Mouse (Mus musculus) gastrocnemius, adult 18-20 months (tissue): ENCODE measurements around the gene Cnih3. TPM values are rescaled to one million over a fixed set of nuclear protein-coding genes. Genes with fewer than 3 reads are reported as not detected.

Source experiments
- DNase-seq: peaks from one replicate; pipeline ENCODE4 v3.0.0; 2021; ENCODE audit warnings: low spot score
- long read RNA-seq, 2 experiments: library from polyadenylated mRNA; stranded (forward); transcript quantifications; one replicate each; pipeline ENCODE4 v2.0.0; 2021
- total RNA-seq, 2 experiments: library from RNA; stranded (reverse); gene quantifications; 2 replicates each; pipeline ENCODE4 v1.2.3; 2021

The Cnih3 gene
- total RNA-seq = not detected
- long read RNA-seq, experiment 1 = 0 reads
- long read RNA-seq, experiment 2 = 0 reads

DNA sequence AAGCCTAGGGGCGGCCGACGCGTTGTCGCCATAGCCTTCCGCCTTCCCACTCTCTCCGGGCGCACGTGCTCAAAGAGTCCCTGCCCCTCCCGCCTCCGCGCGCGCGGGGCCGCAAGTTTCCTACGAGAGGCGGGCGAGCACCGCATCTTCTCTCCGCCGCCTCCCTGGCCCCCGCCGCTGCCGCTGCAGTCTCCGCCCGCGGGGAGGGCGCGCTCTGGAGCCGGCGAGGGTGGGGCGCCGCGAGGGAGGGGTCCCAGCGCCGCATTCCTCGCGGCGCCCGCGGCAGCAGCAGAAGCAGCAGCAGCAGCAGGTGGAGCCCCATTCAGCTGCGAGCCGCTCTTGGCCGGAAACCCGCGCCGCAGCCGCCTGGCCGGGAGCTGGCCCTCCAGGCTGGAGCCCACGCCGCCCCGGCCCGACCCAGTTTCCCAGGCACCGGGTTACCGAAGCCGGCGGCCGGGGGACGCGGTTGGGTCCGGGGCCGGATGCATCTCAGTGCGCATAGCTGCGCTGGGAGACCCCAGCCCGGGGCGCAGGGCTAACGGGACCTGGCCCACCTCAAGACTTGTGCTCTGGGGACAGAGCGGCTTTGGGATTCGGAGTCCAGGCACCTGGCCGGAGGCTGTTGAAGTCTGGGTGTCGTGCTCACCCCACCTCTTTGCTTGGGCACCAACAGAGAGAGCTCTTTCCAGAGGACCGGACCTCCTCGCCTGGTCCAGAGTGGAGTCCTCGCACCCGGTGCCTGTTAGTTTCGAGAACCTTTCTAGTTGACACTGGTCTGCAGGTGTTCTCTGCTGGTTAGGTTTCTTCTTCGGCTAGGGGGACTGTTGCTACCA is at the start of gene Cnih3:
Gene Cnih3 (plus strand): TSS at position 262 of the 833 bp plus-strand sequence.
- DNase-seq = no peak

- DNase-seq = no peak
Observed at GRCm38 (mm10) chr1:181307981-181308380, 44.4 kb upstream of the Cnih3 start.

DNA sequence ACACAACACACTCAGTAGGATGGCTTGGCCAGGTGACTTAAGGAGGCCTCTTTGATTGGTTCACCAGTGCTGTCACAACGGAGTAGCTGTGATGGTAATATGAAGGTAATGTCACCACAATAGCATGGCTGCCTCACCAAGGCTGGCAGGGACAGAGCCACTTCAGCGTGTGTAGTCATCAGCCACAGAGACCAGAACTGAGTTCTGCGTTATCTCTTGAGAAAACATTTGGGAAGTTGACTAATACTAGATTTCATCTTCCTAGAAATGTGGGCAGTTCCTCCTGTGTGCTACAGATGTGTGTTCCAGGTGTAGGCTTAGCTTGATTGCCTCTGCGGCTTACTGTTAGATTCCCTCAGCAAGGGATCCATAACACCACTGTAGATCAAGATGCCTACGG is 41.7 kb upstream of the Cnih3 start:
- no peak for DNase-seq

DNA sequence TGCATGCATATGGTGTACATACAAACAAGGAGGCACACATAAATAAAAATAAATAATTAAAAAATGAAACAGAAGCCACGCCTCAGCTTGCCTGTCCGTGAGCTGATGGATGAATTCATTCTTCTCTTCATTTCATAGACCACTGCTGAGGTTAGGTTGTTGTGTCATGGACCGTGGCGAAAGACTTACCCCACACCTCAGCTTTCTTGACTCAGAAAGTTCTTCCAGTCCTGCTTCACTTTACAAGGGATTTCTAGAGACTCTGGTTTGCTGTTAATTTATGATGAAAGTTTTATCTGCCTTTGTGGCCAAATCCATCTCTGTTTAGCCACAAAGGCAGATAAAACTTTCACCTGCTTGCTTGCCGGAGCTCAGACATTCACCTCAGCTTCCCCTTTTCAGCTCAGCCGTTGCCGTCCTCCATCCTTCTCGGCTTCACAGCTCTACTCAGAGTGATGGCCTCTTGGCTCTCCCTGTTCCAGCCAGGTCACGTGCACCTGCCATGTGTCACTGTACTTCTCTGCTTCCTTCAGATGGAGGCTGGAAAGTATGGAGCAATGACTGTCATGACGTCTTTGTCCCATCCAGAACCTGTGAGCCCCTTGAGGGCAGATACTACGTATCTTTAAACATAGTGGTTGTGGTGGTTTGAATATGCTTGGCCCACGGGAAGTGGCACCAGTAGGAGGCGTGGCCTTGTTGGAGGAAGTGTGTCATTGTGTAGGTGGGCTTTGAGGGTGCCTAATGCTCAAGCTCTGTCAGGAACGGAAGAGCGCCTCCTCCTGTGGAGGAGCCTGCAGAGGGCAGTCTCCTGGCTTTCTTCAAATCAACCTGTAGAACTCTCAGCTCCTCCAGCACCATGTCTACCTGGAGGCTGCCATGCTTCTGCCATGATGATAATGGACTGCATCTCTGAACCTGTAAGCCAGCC is 40.0 kb upstream of the Cnih3 start:
- DNase-seq = no peak

- no peak for DNase-seq
Observed at GRCm38 (mm10) chr1:181313046-181313415, 39.4 kb upstream of the Cnih3 start.

DNA sequence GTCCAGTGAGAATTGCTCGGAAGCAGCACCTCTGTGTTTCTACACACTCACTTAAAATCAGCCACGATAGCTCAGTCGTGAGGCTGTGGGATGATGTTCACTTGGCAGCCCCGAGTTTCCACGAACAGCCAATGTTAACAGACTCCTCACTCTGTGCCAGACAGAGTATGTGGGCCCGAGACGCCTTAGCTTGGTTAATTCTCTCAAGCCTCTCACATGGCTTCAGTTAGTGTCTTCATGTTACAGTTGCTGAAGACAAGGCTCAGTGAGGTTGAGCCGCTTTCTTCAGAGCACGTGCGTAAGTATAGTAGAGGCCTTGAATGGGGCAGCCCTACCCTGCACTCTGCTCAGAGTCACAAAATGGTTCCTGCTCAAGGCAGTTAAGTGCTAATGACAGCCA is 38.1 kb upstream of the Cnih3 start:
- no peak for DNase-seq

DNA sequence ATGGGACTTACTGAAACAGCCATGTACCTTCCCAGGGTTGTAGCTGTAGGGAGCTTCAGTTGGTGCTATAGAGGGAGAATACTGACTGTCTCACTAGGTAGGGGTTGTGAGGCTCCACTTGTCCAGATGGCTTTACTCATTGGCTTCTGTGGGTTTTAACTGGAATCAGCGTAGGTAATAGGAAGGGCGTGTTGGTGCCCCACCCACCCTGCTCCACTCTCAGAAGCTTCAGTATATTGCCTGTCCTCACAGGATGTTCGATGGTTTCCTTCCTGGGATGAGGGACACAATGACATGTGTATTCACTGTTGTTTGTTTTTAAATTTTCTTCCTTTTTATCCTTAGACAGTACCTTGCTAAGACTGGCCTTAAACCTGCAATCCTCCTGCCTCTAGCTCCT is 37.1 kb upstream of the Cnih3 start:
- DNase-seq = no peak

GRCm38 (mm10) chr1:181316571-181316970 is 35.9 kb upstream of the Cnih3 start:
- no peak for DNase-seq

DNA sequence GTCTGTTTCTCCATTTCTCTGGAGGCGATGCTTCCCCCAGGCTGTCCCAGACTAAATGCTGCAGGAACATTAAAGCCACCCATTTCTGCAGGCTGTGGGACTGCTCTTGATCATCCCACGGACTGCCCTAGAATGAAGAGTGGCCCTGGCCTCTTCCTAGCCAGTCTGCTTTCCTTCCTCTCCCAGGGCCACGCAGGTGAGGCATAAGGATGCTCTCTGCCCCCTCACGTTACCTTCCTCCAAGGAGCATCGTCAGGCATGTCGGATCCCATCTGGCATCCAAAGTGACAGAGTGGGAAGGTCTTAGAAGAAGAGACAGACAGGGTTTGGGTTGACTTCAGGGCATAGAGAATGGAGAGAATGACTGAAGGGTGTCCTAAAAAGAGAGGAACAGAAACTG is 33.0 kb upstream of the Cnih3 start:
- no peak for DNase-seq

DNA sequence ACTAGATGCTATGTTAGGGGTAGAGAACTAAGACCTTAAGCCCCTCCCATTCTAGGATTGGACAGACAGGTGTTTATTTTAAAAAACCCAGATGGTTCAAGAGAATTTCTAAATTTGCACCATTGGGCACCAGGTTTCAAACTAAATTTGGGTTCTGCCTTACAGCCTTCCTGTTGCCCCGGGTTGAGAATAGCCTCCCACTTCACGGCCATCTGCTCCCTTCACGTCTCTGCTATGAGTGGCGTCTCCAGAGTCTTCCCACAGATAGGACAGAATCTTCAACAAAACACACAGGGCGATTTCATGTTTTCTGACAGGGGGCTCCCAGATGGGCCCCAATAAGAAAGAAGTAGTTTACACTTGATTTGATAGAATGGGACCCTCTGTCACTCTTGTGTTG is 31.3 kb upstream of the Cnih3 start:
- no peak for DNase-seq

DNA sequence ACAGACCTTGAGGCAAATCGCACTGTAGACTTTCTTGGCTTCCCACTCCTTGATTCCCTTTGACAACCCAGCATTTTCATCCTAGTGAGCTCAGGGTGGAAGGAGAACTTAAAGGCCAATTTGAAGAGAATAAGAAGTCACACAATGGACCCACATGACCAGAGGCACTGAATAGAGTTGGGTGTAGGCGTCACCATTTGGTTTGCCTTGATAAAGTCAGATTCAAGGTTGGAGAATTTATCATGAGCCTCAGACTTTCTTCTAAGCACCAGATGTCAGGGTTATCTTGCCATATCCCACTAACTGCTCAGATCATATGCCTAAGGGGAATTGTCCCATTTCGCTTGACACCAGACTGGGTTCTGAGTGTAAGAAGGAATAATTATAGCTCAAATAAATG is 29.3 kb upstream of the Cnih3 start:
- no peak for DNase-seq

GRCm38 (mm10) chr1:181327137-181327536 is 25.3 kb upstream of the Cnih3 start:
- DNase-seq = no peak

DNA sequence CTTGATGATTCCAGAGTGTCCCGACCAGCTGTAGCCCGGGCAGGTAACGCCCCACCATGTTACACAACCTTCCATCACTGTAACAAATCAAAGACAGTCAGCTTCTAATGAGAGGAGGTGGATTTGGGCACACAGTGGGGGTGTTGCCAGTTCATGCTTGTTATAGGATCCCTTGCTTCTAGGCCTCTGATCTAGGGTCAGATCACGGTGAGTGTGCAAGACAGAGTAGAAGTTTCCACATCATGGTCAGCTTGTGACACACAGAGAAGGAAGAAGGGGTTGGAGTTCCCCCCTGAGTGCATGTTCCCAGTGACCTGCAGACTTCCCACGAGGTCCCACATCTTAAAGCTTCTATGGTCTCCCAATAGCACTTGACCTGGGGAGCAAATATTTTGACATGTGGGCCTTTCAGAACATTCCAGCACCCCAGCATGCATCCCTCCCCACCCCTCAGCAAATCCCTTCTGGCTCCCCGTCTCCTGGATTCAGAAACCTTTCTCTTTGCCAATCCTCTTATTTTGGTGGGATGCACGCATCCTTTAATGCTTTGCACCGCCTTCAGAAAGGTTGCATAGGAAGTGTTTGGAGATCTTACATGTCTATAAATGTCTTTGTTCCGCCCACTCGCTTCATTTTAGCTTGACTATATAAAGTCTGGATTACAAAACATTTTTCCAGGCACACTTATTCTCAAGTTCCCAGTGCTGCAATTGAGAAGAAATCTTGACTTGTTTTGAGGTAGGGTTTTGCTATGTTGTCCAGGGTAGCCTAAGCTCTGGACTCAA is 24.6 kb upstream of the Cnih3 start:
- DNase-seq = no peak

DNA sequence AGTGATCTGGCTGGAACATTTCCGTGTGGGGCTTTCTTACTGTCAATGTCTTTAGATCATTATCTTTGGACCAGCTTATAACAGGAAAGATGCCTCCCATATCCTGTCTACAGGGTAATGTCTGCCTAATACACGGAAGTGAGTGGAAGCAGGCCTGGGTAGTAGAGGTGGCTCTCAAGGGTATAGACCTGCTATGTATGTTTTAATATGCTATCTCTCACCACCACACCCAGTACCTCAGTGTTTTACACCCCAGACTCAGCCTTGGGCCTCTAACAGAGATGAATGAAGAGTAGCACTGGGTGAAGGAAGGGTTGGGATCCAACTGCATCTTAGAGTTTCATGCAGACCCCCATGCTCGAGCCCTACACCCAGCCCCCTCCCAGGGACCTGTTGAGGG is 23.3 kb upstream of the Cnih3 start:
- no peak for DNase-seq

DNA sequence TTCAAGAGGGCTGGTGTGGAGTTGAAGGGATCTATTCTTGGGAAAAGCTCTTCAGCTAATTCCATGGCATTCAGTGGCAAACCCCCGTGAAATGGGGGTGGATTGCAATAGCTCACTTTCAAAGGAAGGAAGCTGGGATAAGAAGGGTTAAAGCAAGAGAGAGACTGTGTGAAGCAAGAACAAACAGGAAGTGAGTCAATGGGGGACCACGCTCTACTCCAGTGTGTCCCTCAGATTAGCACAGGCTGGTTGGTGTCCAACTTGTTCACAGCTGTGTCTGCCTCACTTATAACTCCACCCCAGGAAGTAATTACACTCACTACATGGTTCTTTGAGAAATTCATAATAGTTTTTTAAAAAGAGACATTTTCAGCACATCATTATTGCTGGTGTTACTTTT is 19.8 kb upstream of the Cnih3 start:
- no peak for DNase-seq

DNA sequence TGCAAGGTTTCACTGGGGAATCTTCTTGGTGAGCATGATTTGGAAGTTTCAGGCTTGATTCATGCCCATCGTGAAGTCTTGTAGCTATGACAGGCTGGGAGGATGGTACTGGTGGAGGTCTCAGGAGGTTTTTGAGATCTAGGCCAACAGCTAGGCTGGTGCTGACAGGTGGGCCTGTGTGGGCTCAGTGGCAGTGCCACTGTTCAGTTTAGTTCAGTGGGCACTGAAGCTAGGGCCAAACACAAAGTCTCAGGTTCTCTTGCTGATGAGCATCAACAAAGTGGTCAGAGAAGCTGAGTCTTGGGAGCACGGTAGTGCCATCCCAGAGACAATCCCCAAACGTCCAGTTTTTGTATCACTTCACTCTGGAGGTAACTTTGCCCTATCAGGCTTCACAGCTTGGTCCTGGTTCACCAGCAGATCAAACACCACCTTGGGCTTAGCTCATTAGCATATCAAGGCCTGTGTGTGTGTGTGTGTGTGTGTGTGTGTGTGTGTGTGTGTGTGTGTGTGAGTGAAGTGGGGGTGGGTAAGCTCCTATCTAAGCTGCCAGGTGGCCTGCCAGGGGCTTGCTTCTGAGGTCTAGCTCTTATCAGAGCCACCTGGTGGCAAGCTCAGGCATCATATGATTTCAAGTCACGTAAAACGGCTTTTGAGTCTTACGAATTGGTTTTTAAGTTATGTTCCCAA is 18.0 kb upstream of the Cnih3 start:
- DNase-seq = no peak

- DNase-seq = no peak
Observed at GRCm38 (mm10) chr1:181335019-181335365, 17.4 kb upstream of the Cnih3 start.

- DNase-seq = no peak
Observed at GRCm38 (mm10) chr1:181335388-181335787, 17.0 kb upstream of the Cnih3 start.

- DNase-seq = no peak
Observed at GRCm38 (mm10) chr1:181336857-181337256, 15.6 kb upstream of the Cnih3 start.

- DNase-seq = no peak
Observed at GRCm38 (mm10) chr1:181339106-181339505, 13.3 kb upstream of the Cnih3 start.

- peak; percentile 14 for DNase-seq
Observed at GRCm38 (mm10) chr1:181345547-181345946, 6.9 kb upstream of the Cnih3 start.
